Comparison of ENCODE assay signal across 30 mouse cellular contexts in the genomic region with DNA sequence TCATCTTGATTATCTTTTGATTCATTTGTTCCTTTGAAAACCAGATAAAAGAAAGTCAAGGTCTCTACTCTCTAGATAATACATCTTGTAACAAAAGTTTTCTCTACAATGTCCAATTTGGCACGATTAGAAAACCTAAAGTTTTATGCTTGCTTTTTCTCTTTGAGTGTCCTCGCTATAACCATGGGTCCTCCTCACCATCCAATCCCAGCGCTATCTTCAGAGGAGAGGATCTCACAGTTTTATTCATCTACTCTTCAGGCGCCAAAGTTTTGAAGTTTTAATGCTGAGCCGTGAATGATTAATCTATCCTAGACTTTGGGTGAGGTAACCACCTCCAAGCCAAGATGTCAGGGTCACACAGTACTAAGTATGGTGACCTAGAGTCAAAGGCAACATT.
DNase-seq lines count a peak whose midpoint lies in the region; ATAC-seq and TF ChIP-seq lines count a peak whose summit lies in the region.
"Had no signal": no experiment of that assay in that cellular context is flagged by ENCODE, and none has a peak within 500 bp of the region (broad histone marks: within the 10 kb centered on the region; RNA-seq: fewer than 3 reads in every experiment).

No protein-coding gene starts in this region.

- no peak overlapping the region for H3K4me2 ChIP-seq in intestine, postnatal 0 days (replicated peaks; ENCODE audit: low read depth)
- no peak overlapping the region for H3K4me2 ChIP-seq in stomach, postnatal 0 days (replicated peaks; ENCODE audit: low read depth)
- H3K4me2 ChIP-seq: embryonic facial prominence, embryonic 13.5 days; forebrain, embryonic 12.5 days; forebrain, embryonic 15.5 days; heart, embryonic 12.5 days; heart, embryonic 15.5 days; hindbrain, embryonic 13.5 days had no signal

- no peaks in the 10 kb centered on the region; the same call in 1 of the 2 replicates for H3K36me3 ChIP-seq in intestine, postnatal 0 days (ENCODE audit: control insufficient read depth, insufficient read depth)
- no peaks in the 10 kb centered on the region for H3K36me3 ChIP-seq in stomach, postnatal 0 days (ENCODE audit: control insufficient read depth, insufficient read depth, low read length)
- H3K36me3 ChIP-seq: embryonic facial prominence, embryonic 10.5 days; embryonic facial prominence, embryonic 13.5 days; forebrain, embryonic 12.5 days; forebrain, embryonic 15.5 days; heart, embryonic 15.5 days; hindbrain, embryonic 13.5 days had no signal

- no peak for ATAC-seq in intestine, postnatal 0 days
- no peak for ATAC-seq in stomach, postnatal 0 days (ENCODE audit: low FRiP score, low TSS enrichment)
- ATAC-seq: forebrain, embryonic 15.5 days; hindbrain, embryonic 16.5 days; Patski had no signal

- H3K9me3 ChIP-seq in intestine, postnatal 0 days (ENCODE audit: control insufficient read depth) = no peaks in the 10 kb centered on the region
- no peaks in the 10 kb centered on the region for H3K9me3 ChIP-seq in stomach, postnatal 0 days (ENCODE audit: control insufficient read depth, low read length)
- H3K9me3 ChIP-seq: embryonic facial prominence, embryonic 10.5 days; embryonic facial prominence, embryonic 13.5 days; forebrain, embryonic 12.5 days; forebrain, embryonic 15.5 days; G1E; heart, embryonic 12.5 days; heart, embryonic 15.5 days; hindbrain, embryonic 10.5 days; hindbrain, embryonic 13.5 days had no signal

- no peak for TF ChIP-seq EP300 in stomach, postnatal 0 days (optimal IDR thresholded peaks at IDR 0.05)

- no peaks in the 10 kb centered on the region for H3K27me3 ChIP-seq in intestine, postnatal 0 days (replicated peaks; ENCODE audit: control insufficient read depth, insufficient read depth, low read length)
- H3K27me3 ChIP-seq in stomach, postnatal 0 days (ENCODE audit: control insufficient read depth, insufficient read depth, low read length) = no peaks in the 10 kb centered on the region
- H3K27me3 ChIP-seq: CH12.LX; embryonic facial prominence, embryonic 13.5 days; forebrain, embryonic 12.5 days; forebrain, embryonic 15.5 days; heart, embryonic 12.5 days; heart, embryonic 15.5 days; hindbrain, embryonic 13.5 days; Patski had no signal

- H3K9ac ChIP-seq in intestine, postnatal 0 days (ENCODE audit: low read depth, low read length) = no peak overlapping the region
- H3K9ac ChIP-seq in stomach, postnatal 0 days (ENCODE audit: low read length) = no peak overlapping the region
- H3K9ac ChIP-seq: embryonic facial prominence, embryonic 13.5 days; forebrain, embryonic 12.5 days; forebrain, embryonic 15.5 days; heart, embryonic 12.5 days; heart, embryonic 15.5 days; hindbrain, embryonic 13.5 days had no signal

- H3K4me3 ChIP-seq in intestine, postnatal 0 days (ENCODE audit: low read depth, low read length) = no peak overlapping the region
- H3K4me3 ChIP-seq in stomach, postnatal 0 days (ENCODE audit: low read depth, low read length) = no peak overlapping the region
- H3K4me3 ChIP-seq: embryonic facial prominence, embryonic 10.5 days; embryonic facial prominence, embryonic 13.5 days; erythroblast, embryonic 14.5 days; forebrain, embryonic 12.5 days; forebrain, embryonic 15.5 days; heart, embryonic 12.5 days; heart, embryonic 15.5 days; hindbrain, embryonic 10.5 days; hindbrain, embryonic 13.5 days had no signal

- TF ChIP-seq CTCF in intestine, postnatal 0 days (IDR thresholded peaks at IDR 0.05; ENCODE audit: low read depth) = no peak
- no peak for TF ChIP-seq CTCF in stomach, postnatal 0 days (IDR thresholded peaks at IDR 0.05; ENCODE audit: low read depth)

- peak; percentile 70 for DNase-seq in adrenal gland, adult 2 months
- no peak for DNase-seq in adrenal gland, postnatal 25 days
- DNase-seq in kidney, adult 9 months = peak; percentile 8
- DNase-seq in kidney, adult 8-10 months = no peak
- no peak for DNase-seq in stomach, postnatal 0 days (ENCODE audit: low spot score)
- DNase-seq: B cell, adult 2 months; cerebellum, adult 11 months; cerebellum, adult 2 months; cerebellum, postnatal 10 days; cerebellum, postnatal 36 days; embryo, embryonic 11 days; gastrocnemius, postnatal 25 days; heart, adult 18-20 months; heart, postnatal 10 days; heart, postnatal 36 days; kidney, adult 11 months had no signal

- no peaks in the 10 kb centered on the region for H3K4me1 ChIP-seq in intestine, postnatal 0 days (replicated peaks; ENCODE audit: control insufficient read depth, insufficient read depth, low read length)
- H3K4me1 ChIP-seq in stomach, postnatal 0 days (replicated peaks; ENCODE audit: control insufficient read depth, insufficient read depth) = no peaks in the 10 kb centered on the region
- H3K4me1 ChIP-seq: embryonic facial prominence, embryonic 13.5 days; forebrain, embryonic 12.5 days; forebrain, embryonic 15.5 days; heart, embryonic 15.5 days; hindbrain, embryonic 10.5 days; hindbrain, embryonic 13.5 days had no signal

- H3K27ac ChIP-seq in intestine, postnatal 0 days (ENCODE audit: low read depth, low read length) = 0 out of 2 replicates have a peak overlapping the region, but pooled peaks have one; percentile 50
- no peak overlapping the region for H3K27ac ChIP-seq in stomach, postnatal 0 days (replicated peaks)
- H3K27ac ChIP-seq: embryonic facial prominence, embryonic 10.5 days; embryonic facial prominence, embryonic 13.5 days; forebrain, embryonic 12.5 days; forebrain, embryonic 15.5 days; heart, embryonic 15.5 days; hindbrain, embryonic 10.5 days; hindbrain, embryonic 13.5 days had no signal

- 82% methylated on average over 5 of the region's 5 CpGs for WGBS in intestine, postnatal 0 days
- 90% methylated on average over 5 of the region's 5 CpGs for WGBS in stomach, postnatal 0 days

Comparison
In these comparisons a context has a peak if more than half of its experiments do, and no peak if none do; other contexts are left out.
1. DNase-seq: peak in adrenal gland, adult 2 months (single experiment) and kidney, adult 9 months (single experiment); none in adrenal gland, postnatal 25 days (single experiment), kidney, adult 8-10 months (0 of 2) and stomach, postnatal 0 days (single experiment).